Mouse (Mus musculus) embryonic facial prominence, embryonic 11.5 days (tissue): ENCODE data around the gene 4930544D05Rik. TPM values are rescaled to one million over a fixed set of nuclear protein-coding genes. Genes with fewer than 3 reads are reported as not detected.

Experiments used
- ATAC-seq: fragments of 200-750 bp; cut with Nextera tagmentation; replicated peaks from 2 replicates; pipeline ENCODE4 v1.8.0; 2017; ENCODE audit warnings: low read depth; ENCODE audit not compliant: insufficient number of reproducible peaks, low FRiP score, low TSS enrichment
- DNase-seq: peaks from one replicate; pipeline ENCODE4 v3.0.0-alpha.2; 2015; ENCODE audit warnings: low spot score
- H3K27ac ChIP-seq: fragments of 300-500 bp; sonication (generic); replicated peaks from 2 replicates; pipeline ENCODE4 v1.5.1; 2014; ENCODE audit warnings: mild to moderate bottlenecking, low read depth, low read length, control low read depth
- H3K27me3 ChIP-seq: fragments of 300-500 bp; sonication (generic); 2 replicates; pipeline ENCODE4 v1.6.1; 2014; ENCODE audit warnings: mild to moderate bottlenecking, low read length, moderate library complexity, mixed read lengths; ENCODE audit not compliant: control insufficient read depth, insufficient read depth
- H3K36me3 ChIP-seq: fragments of 300-500 bp; sonication (generic); replicated peaks from 2 replicates; pipeline ENCODE4 v1.6.1; 2014; ENCODE audit warnings: low read depth, mild to moderate bottlenecking, low read length, moderate library complexity, mixed read lengths; ENCODE audit not compliant: control insufficient read depth, insufficient read depth
- H3K4me1 ChIP-seq: fragments of 300-500 bp; sonication (generic); 2 replicates; pipeline ENCODE4 v1.6.1; 2014; ENCODE audit warnings: low read length, mixed read lengths; ENCODE audit not compliant: control insufficient read depth, insufficient read depth
- H3K4me2 ChIP-seq: fragments of 300-500 bp; sonication (generic); 2 replicates; pipeline ENCODE4 v1.6.1; 2014; ENCODE audit warnings: low read depth, mild to moderate bottlenecking, control low read depth, low read length, moderate library complexity
- H3K4me3 ChIP-seq: fragments of 300-500 bp; sonication (generic); 2 replicates; pipeline ENCODE4 v1.5.1; 2014; ENCODE audit warnings: low read depth, low read length, control low read depth
- H3K9ac ChIP-seq: fragments of 300-500 bp; sonication (generic); replicated peaks from 2 replicates; pipeline ENCODE4 v1.6.1; 2014; ENCODE audit warnings: mild to moderate bottlenecking, control low read depth, low read length
- H3K9me3 ChIP-seq: fragments of 300-500 bp; sonication (generic); replicated peaks from 2 replicates; pipeline ENCODE4 v1.6.1; 2016; ENCODE audit warnings: mild to moderate bottlenecking, low read length, inconsistent platforms, mixed read lengths; ENCODE audit not compliant: control insufficient read depth
- WGBS: fragments of 180-500 bp; shearing (Covaris S2); extraction: QIAGEN DNeasy Blood & Tissue Kit; methylation state at CpG from one replicate; pipeline ENCODE4 v1.1.7; 2014; 5-methylcytosine and 5-hydroxymethylcytosine counted together
- polyA plus RNA-seq: library from polyadenylated mRNA; unstranded; fragments of >200 nt; fragmentation: Nextera tagmentation; extraction: Ambion mirVana; gene quantifications from 2 replicates; pipeline ENCODE4 v1.2.1, GENCODE M21; 2014

Gene 4930544D05Rik
- polyA plus RNA-seq, 1 experiment from 2014 or later, result not detected

GRCm38 (mm10) chr11:70579710-70580357 is 35.8 kb upstream of the 4930544D05Rik start:
- no peaks in the 10 kb centered on the region for H3K9me3 ChIP-seq
- 77% methylated on average over 9 of the region's 9 CpGs for WGBS
- ATAC-seq (no peak), DNase-seq (no peak)
- no peaks in the 10 kb centered on the region for H3K27me3 ChIP-seq
- H3K36me3 ChIP-seq, result no peaks in the 10 kb centered on the region
- H3K9ac ChIP-seq, result no peak overlapping the region
- H3K4me2 ChIP-seq, result no peak overlapping the region
- no peak overlapping the region for H3K4me3 ChIP-seq
- peaks cover 8% of the 10 kb centered on the region for H3K4me1 ChIP-seq
- H3K27ac ChIP-seq, result no peak overlapping the region

- H3K9me3 ChIP-seq, result no peaks in the 10 kb centered on the region
- no peak overlapping the region for H3K9ac ChIP-seq
- no peak overlapping the region for H3K27ac ChIP-seq
- no peaks in the 10 kb centered on the region for H3K27me3 ChIP-seq
- H3K4me2 ChIP-seq, result no peak overlapping the region
- DNase-seq, result no peak
- no peaks in the 10 kb centered on the region for H3K36me3 ChIP-seq
- WGBS, result 45% methylated on average over 5 of the region's 5 CpGs
- H3K4me3 ChIP-seq, result no peak overlapping the region
- H3K4me1 ChIP-seq, result peaks cover 8% of the 10 kb centered on the region
- no peak for ATAC-seq
Measured at GRCm38 (mm10) chr11:70580358-70580720, 35.3 kb upstream of the 4930544D05Rik start.

- Histone ChIP-seq H3K4me1 (peaks cover 8% of the 10 kb centered on the region), H3K27ac (no peak overlapping the region), H3K27me3 (no peaks in the 10 kb centered on the region), H3K4me2 (no peak overlapping the region), H3K9ac (no peak overlapping the region), H3K36me3 (no peaks in the 10 kb centered on the region), H3K4me3 (no peak overlapping the region), H3K9me3 (no peaks in the 10 kb centered on the region)
- DNase-seq, result no peak
- 87% methylated on average over 3 of the region's 3 CpGs for WGBS
- no peak for ATAC-seq
Measured at GRCm38 (mm10) chr11:70580921-70581320, 34.7 kb upstream of the 4930544D05Rik start.

- Histone ChIP-seq H3K36me3 (no peaks in the 10 kb centered on the region), H3K4me1 (peaks cover 8% of the 10 kb centered on the region), H3K9me3 (no peaks in the 10 kb centered on the region), H3K27ac (no peak overlapping the region), H3K4me2 (no peak overlapping the region), H3K9ac (no peak overlapping the region), H3K4me3 (no peak overlapping the region), H3K27me3 (no peaks in the 10 kb centered on the region)
- no peak for DNase-seq
- WGBS, result 53% methylated on average over 3 of the region's 3 CpGs
- no peak for ATAC-seq
Measured at GRCm38 (mm10) chr11:70582196-70582595, 33.5 kb upstream of the 4930544D05Rik start.

- Histone ChIP-seq H3K4me3 (no peak overlapping the region), H3K27ac (no peak overlapping the region; the same call in 1 of the 2 replicates), H3K4me1 (peaks cover 8% of the 10 kb centered on the region), H3K36me3 (no peaks in the 10 kb centered on the region), H3K27me3 (no peaks in the 10 kb centered on the region), H3K9ac (no peak overlapping the region), H3K9me3 (no peaks in the 10 kb centered on the region), H3K4me2 (no peak overlapping the region)
- ATAC-seq (no peak), DNase-seq (no peak)
- WGBS, result 59% methylated on average over 6 of the region's 6 CpGs
Measured at GRCm38 (mm10) chr11:70583022-70583714, 32.5 kb upstream of the 4930544D05Rik start.

GRCm38 (mm10) chr11:70583775-70584174 is 31.9 kb upstream of the 4930544D05Rik start:
- Histone ChIP-seq H3K4me1 (peaks cover 8% of the 10 kb centered on the region), H3K4me3 (no peak overlapping the region), H3K27me3 (no peaks in the 10 kb centered on the region), H3K4me2 (no peak overlapping the region), H3K27ac (no peak overlapping the region), H3K36me3 (no peaks in the 10 kb centered on the region), H3K9ac (no peak overlapping the region), H3K9me3 (no peaks in the 10 kb centered on the region)
- DNase-seq (no peak), ATAC-seq (no peak)
- WGBS, result 87% methylated on average over 7 of the region's 7 CpGs

GRCm38 (mm10) chr11:70585457-70585856 is 30.2 kb upstream of the 4930544D05Rik start:
- H3K9me3 ChIP-seq, result no peaks in the 10 kb centered on the region
- WGBS, result 41% methylated on average over 7 of the region's 7 CpGs
- DNase-seq (peak; percentile 13), ATAC-seq (no peak)
- peaks cover 5% of the 10 kb centered on the region for H3K4me1 ChIP-seq
- no peak overlapping the region for H3K4me3 ChIP-seq
- H3K27me3 ChIP-seq, result no peaks in the 10 kb centered on the region
- no peak overlapping the region for H3K9ac ChIP-seq
- 0 out of 2 replicates have a peak overlapping the region, but pooled peaks have one; percentile 49 for H3K27ac ChIP-seq
- H3K4me2 ChIP-seq, result no peak overlapping the region
- no peaks in the 10 kb centered on the region for H3K36me3 ChIP-seq

GRCm38 (mm10) chr11:70586261-70586660 is 29.4 kb upstream of the 4930544D05Rik start:
- DNase-seq (no peak), ATAC-seq (no peak)
- H3K27me3 ChIP-seq, result no peaks in the 10 kb centered on the region
- no peaks in the 10 kb centered on the region for H3K36me3 ChIP-seq
- no peak overlapping the region for H3K9ac ChIP-seq
- peaks cover 5% of the 10 kb centered on the region for H3K4me1 ChIP-seq
- no peak overlapping the region for H3K4me3 ChIP-seq
- 90% methylated on average over 3 of the region's 3 CpGs for WGBS
- H3K4me2 ChIP-seq, result no peak overlapping the region
- no peak overlapping the region for H3K27ac ChIP-seq
- no peaks in the 10 kb centered on the region for H3K9me3 ChIP-seq
